Mouse (Mus musculus): Measurements from ENCODE around the gene Spata21. TPM values are rescaled to one million over a fixed set of nuclear protein-coding genes. Genes with fewer than 3 reads are reported as not detected.

Gene Spata21
- 0.19 TPM in 1 of 2 replicates, not detected in the other for polyA plus RNA-seq (2014; fragmentation: Nextera tagmentation; extraction: Ambion mirVana)

DNA sequence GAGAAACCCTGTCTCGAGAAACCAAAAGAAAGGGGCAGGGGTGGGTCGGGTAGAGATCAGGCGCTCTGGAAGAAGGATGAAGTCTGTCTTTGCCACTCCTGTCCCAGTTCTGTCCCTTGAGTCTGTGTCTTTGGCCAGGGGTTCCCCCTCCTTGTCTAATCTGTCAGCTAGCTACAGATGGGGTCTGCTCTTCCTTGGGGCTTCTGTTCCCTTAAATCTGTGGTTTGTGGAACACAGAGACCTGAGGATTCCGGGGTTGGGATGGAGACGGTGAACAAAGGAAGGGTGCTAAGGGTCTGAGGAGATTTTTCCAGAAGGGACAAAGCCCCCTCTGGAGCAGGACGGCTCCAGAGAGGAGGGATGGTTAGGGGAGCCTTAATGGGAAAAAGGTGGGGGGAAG lies at the start of gene Spata21:
TSS of gene Spata21 (plus strand) at position 301 of the 400 bp plus-strand sequence.
- no peak within 1 kb of the TSS for H3K9ac ChIP-seq (ENCODE audit: low read depth, low read length)
- H3K4me1 ChIP-seq (replicated peaks; ENCODE audit: control insufficient read depth, insufficient read depth, low read length), result no peaks in the 10 kb centered on the region; the same call in 1 of the 2 replicates
- H3K4me3 ChIP-seq (ENCODE audit: low read depth, low read length), result no peak within 1 kb of the TSS
- no peak for ATAC-seq (replicated peaks; ENCODE audit: low FRiP score)
- no peak for DNase-seq (ENCODE audit: low spot score)
- no peaks in the 10 kb centered on the region for H3K9me3 ChIP-seq (ENCODE audit: control insufficient read depth, low read length)
- H3K27me3 ChIP-seq (replicated peaks; ENCODE audit: control insufficient read depth, insufficient read depth, low read length), result no peaks in the 10 kb centered on the region
- no peaks in the 10 kb centered on the region for H3K36me3 ChIP-seq (ENCODE audit: control insufficient read depth, insufficient read depth, low read length)
- no peak within 1 kb of the TSS for H3K4me2 ChIP-seq
- no peak within 1 kb of the TSS for H3K27ac ChIP-seq (ENCODE audit: low read depth, low read length)
- WGBS, result 74% methylated on average over 6 of the region's 6 CpGs

DNA sequence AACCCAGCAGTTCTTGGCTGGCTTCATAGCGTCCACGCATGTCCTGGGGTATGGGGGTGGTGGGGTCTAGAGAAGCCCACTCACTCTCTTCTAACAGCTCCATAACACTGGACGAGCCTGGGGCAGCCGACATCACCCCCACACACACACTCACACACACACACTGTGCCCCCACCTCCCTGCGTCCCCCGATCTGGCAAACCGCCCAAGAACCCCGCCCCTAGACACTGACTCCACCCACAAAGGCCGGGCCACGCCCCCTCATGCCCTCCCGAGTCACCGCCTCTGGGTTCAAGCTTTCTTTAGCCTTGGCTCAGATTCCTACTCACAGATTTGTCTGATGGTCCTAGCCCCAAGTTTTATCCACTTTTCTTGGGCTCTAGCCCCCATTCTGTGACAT lies 47.0 kb upstream of the Spata21 start:
- ATAC-seq (replicated peaks; ENCODE audit: low FRiP score) (no peak), DNase-seq (ENCODE audit: low spot score) (no peak)
- Histone ChIP-seq H3K4me2 (peak overlapping the region; percentile 12; the same call in 1 of the 2 replicates), H3K9ac (ENCODE audit: low read depth, low read length) (no peak overlapping the region), H3K27ac (ENCODE audit: low read depth, low read length) (no peak overlapping the region), H3K9me3 (ENCODE audit: control insufficient read depth, low read length) (no peaks in the 10 kb centered on the region), H3K4me3 (ENCODE audit: low read depth, low read length) (no peak overlapping the region), H3K27me3 (replicated peaks; ENCODE audit: control insufficient read depth, insufficient read depth, low read length) (no peaks in the 10 kb centered on the region), H3K4me1 (replicated peaks; ENCODE audit: control insufficient read depth, insufficient read depth, low read length) (0 out of 2 replicates have a peak, but pooled peaks cover 3% of the 10 kb centered on the region), H3K36me3 (ENCODE audit: control insufficient read depth, insufficient read depth, low read length) (0 out of 2 replicates have a peak, but pooled peaks cover 5% of the 10 kb centered on the region)
- 49% methylated on average over 12 of the region's 12 CpGs for WGBS

DNA sequence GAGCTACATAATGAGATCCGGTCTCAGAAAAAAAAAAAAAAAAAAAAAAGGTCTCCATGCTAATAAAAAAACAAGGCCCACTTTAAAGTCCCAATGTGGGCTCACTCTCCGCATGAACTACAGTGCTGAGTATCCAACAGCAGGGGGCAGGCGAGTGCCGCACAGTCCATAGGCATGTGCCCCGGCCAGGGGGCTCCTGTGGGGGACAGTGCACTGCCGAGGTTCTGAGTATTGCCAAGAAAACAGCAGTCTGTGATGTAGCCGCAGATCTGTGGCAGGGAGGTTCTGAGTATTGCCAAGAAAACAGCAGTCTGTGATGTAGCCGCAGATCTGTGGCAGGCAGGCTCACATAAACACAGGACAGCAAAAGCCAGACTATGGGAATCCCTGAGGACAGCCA lies 43.3 kb upstream of the Spata21 start:
- ATAC-seq (replicated peaks; ENCODE audit: low FRiP score), result no peak; the same call in 1 of the 2 replicates
- Histone ChIP-seq H3K4me1 (replicated peaks; ENCODE audit: control insufficient read depth, insufficient read depth, low read length) (peaks cover 7% of the 10 kb centered on the region; the same call in 1 of the 2 replicates), H3K27me3 (replicated peaks; ENCODE audit: control insufficient read depth, insufficient read depth, low read length) (no peaks in the 10 kb centered on the region), H3K4me2 (no peak overlapping the region), H3K9ac (ENCODE audit: low read depth, low read length) (no peak overlapping the region), H3K4me3 (ENCODE audit: low read depth, low read length) (no peak overlapping the region), H3K27ac (ENCODE audit: low read depth, low read length) (no peak overlapping the region), H3K36me3 (ENCODE audit: control insufficient read depth, insufficient read depth, low read length) (no peaks in the 10 kb centered on the region), H3K9me3 (ENCODE audit: control insufficient read depth, low read length) (no peaks in the 10 kb centered on the region)
- DNase-seq (ENCODE audit: low spot score), result peak; percentile 51
- WGBS, result 30% methylated on average over 8 of the region's 8 CpGs

DNA sequence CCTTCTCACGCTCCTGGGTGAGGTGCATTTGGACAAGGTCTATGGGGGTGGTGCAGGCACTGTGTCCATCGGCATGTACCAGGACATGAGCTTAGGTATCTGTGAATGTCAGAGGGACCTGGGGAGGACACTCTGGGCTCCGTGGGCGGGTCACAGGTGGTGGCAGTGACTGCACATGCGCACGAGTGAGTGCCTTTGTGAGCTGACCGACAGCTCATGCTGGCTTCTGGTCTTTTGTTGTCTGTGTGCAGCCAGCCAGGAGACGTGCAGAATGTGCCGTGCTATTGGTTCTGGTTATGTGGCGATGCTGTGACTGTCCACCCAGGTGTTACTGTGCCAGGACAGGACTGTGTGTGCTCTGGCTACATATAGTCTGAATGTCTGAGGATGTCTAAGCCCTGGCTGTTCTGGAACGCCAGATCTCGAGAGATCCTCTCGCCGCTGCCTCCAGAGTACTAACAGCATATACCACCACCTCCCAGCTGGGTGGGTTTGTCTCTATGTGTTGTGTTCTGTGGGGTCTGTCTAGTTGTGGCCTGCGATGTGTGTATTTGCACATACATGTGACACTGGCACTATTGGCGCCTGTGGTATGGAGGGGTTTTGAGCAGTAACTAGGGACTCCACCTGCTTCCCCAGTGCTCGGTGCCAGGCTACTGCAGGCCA lies 39.2 kb upstream of the Spata21 start:
- Histone ChIP-seq H3K36me3 (ENCODE audit: control insufficient read depth, insufficient read depth, low read length) (no peaks in the 10 kb centered on the region), H3K27ac (ENCODE audit: low read depth, low read length) (no peak overlapping the region), H3K9ac (ENCODE audit: low read depth, low read length) (no peak overlapping the region)

DNA sequence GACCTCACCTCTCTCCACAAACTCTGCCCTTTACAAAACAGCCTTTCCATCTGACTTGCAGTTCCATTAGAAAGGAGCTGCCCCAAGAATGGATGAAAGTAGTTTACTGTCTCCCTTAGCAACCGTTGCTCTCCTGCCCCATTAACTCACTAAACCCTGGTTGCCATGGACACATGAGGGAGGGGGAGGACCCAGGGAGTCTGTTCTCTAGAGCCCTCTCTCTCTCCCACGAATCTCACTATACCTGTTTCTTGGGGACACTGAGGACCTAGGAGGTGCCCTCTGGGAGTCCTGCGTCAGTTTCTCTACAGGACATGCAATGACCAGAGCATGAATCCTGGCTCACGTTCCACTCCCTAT lies 38.7 kb upstream of the Spata21 start:
- H3K36me3 ChIP-seq (ENCODE audit: control insufficient read depth, insufficient read depth, low read length), result no peaks in the 10 kb centered on the region
- peaks cover 11% of the 10 kb centered on the region for H3K4me1 ChIP-seq (replicated peaks; ENCODE audit: control insufficient read depth, insufficient read depth, low read length)
- H3K9me3 ChIP-seq (ENCODE audit: control insufficient read depth, low read length), result no peaks in the 10 kb centered on the region
- H3K27me3 ChIP-seq (replicated peaks; ENCODE audit: control insufficient read depth, insufficient read depth, low read length), result no peaks in the 10 kb centered on the region
- no peak overlapping the region for H3K4me3 ChIP-seq (ENCODE audit: low read depth, low read length)
- no peak overlapping the region for H3K4me2 ChIP-seq
- H3K27ac ChIP-seq (ENCODE audit: low read depth, low read length), result no peak overlapping the region
- H3K9ac ChIP-seq (ENCODE audit: low read depth, low read length), result no peak overlapping the region
- DNase-seq (ENCODE audit: low spot score) (no peak), ATAC-seq (replicated peaks; ENCODE audit: low FRiP score) (no peak)
- WGBS, result 58% methylated on average over 4 of the region's 4 CpGs

More for the DNA sequence above, 39.2 kb upstream of the Spata21 start:
- no peak for ATAC-seq (replicated peaks; ENCODE audit: low FRiP score)
- 87% methylated on average over 17 of the region's 17 CpGs for WGBS
- Histone ChIP-seq H3K4me3 (ENCODE audit: low read depth, low read length) (no peak overlapping the region), H3K4me1 (replicated peaks; ENCODE audit: control insufficient read depth, insufficient read depth, low read length) (peaks cover 10% of the 10 kb centered on the region), H3K9me3 (ENCODE audit: control insufficient read depth, low read length) (no peaks in the 10 kb centered on the region), H3K4me2 (no peak overlapping the region), H3K27me3 (replicated peaks; ENCODE audit: control insufficient read depth, insufficient read depth, low read length) (no peaks in the 10 kb centered on the region)
- no peak for DNase-seq (ENCODE audit: low spot score)

DNA sequence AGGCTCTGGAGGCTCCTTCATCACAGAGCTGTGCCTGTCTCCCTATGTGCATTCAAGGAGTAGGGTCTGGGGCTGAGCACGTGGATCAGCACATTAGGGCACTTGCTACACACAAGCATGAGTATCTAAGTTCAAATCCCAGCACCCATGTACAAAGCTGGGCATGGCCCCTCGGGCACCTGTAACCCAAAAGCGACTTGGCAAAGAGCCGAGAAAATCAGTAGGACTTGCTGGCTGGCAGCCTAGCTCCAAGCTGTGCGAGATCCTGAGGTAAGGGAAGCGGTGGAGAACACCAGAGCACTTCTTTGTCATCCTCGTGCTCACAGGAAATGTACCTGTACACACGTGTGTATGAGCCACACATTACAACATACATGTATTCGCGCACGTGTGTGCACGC lies 35.7 kb upstream of the Spata21 start:
- no peaks in the 10 kb centered on the region for H3K9me3 ChIP-seq (ENCODE audit: control insufficient read depth, low read length)
- no peak overlapping the region for H3K9ac ChIP-seq (ENCODE audit: low read depth, low read length)
- H3K36me3 ChIP-seq (ENCODE audit: control insufficient read depth, insufficient read depth, low read length), result no peaks in the 10 kb centered on the region
- H3K27ac ChIP-seq (ENCODE audit: low read depth, low read length), result no peak overlapping the region
- no peak overlapping the region for H3K4me2 ChIP-seq
- H3K27me3 ChIP-seq (replicated peaks; ENCODE audit: control insufficient read depth, insufficient read depth, low read length), result no peaks in the 10 kb centered on the region
- no peak for ATAC-seq (replicated peaks; ENCODE audit: low FRiP score)
- WGBS, result 87% methylated on average over 12 of the region's 12 CpGs
- H3K4me3 ChIP-seq (ENCODE audit: low read depth, low read length), result no peak overlapping the region
- DNase-seq (ENCODE audit: low spot score), result no peak
- peaks cover 7% of the 10 kb centered on the region; the same call in 1 of the 2 replicates for H3K4me1 ChIP-seq (replicated peaks; ENCODE audit: control insufficient read depth, insufficient read depth, low read length)

DNA sequence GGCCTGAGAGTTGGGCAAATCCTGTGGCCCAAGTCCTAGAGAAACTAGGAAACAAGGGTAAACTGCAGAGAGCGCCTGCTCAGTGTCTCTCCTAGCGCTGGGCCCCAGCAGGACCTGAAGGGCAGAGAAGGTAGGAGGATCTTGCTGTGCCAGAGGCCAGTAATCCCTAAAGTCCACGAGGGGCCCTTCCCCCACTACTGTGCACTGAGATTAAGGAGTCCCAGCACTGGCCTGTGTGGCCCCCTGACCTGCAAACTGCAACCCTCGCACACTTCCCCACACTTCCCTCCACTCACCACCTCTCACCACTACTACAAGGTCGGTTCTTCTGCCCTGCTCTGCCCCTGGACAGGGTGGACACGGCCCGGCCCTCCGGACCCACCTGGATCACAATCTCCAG lies 35.0 kb upstream of the Spata21 start:
- H3K9me3 ChIP-seq (ENCODE audit: control insufficient read depth, low read length), result no peaks in the 10 kb centered on the region
- no peak overlapping the region for H3K27ac ChIP-seq (ENCODE audit: low read depth, low read length)
- peaks cover 7% of the 10 kb centered on the region; the same call in 1 of the 2 replicates for H3K4me1 ChIP-seq (replicated peaks; ENCODE audit: control insufficient read depth, insufficient read depth, low read length)
- H3K4me3 ChIP-seq (ENCODE audit: low read depth, low read length), result no peak overlapping the region
- no peak overlapping the region for H3K4me2 ChIP-seq
- 56% methylated on average over 8 of the region's 8 CpGs for WGBS
- H3K36me3 ChIP-seq (ENCODE audit: control insufficient read depth, insufficient read depth, low read length), result no peaks in the 10 kb centered on the region
- DNase-seq (ENCODE audit: low spot score) (no peak), ATAC-seq (replicated peaks; ENCODE audit: low FRiP score) (no peak)
- no peaks in the 10 kb centered on the region for H3K27me3 ChIP-seq (replicated peaks; ENCODE audit: control insufficient read depth, insufficient read depth, low read length)
- H3K9ac ChIP-seq (ENCODE audit: low read depth, low read length), result no peak overlapping the region

DNA sequence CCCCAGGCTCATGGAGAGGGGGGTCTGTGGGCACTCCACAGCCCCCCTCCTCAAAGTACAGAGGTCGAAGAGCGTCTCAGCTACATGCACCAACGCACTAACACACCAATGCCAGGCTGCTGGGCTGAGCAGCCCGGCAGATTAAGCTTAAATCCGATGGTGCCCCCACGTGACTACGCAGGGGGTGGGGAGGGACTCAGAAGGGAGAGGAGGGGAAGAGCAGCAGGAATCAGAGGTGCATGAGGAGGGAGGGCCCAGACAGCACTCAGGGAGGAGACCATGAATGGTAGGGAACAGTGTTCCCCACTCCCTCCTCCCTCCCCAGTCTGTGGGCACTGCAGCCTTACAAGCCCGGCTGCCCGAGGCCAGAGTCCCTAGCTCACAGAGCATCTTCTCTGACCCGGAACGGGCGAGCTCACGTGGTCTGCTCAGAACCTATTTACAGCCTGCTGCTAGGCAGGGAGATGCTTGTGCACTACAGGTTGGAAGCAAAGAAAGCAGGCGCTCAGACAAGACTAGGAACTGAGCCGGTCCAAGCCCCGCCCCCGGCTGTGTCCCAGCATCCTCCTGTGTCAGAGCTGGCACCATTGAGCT lies 34.5 kb upstream of the Spata21 start:
- Histone ChIP-seq H3K36me3 (ENCODE audit: control insufficient read depth, insufficient read depth, low read length) (no peaks in the 10 kb centered on the region), H3K9ac (ENCODE audit: low read depth, low read length) (no peak overlapping the region)

DNA sequence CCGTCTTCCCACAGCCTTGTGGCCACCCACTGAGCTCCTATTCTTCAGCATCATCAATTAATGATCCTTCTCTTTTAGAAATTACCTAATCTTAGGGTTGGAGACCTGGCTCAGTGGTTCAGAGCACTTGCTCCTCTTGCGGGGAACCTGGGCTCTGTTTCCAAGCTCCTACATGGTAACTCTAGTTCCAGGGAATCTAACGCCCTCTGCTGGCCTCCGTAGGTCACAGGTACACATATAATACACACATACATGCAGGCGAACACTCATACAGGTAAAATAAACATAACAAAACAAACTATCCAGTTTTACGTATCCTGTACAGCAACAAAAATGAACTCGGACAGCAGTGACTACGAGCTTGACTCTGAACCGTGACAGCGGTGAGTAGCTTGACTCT lies 31.2 kb upstream of the Spata21 start:
- WGBS, result 94% methylated on average over 10 of the region's 10 CpGs
- Histone ChIP-seq H3K9me3 (ENCODE audit: control insufficient read depth, low read length) (no peaks in the 10 kb centered on the region), H3K4me2 (no peak overlapping the region), H3K27ac (ENCODE audit: low read depth, low read length) (no peak overlapping the region), H3K36me3 (ENCODE audit: control insufficient read depth, insufficient read depth, low read length) (no peaks in the 10 kb centered on the region), H3K9ac (ENCODE audit: low read depth, low read length) (no peak overlapping the region), H3K4me1 (replicated peaks; ENCODE audit: control insufficient read depth, insufficient read depth, low read length) (peaks cover 7% of the 10 kb centered on the region), H3K4me3 (ENCODE audit: low read depth, low read length) (no peak overlapping the region), H3K27me3 (replicated peaks; ENCODE audit: control insufficient read depth, insufficient read depth, low read length) (no peaks in the 10 kb centered on the region)
- no peak for ATAC-seq (replicated peaks; ENCODE audit: low FRiP score)
- no peak for DNase-seq (ENCODE audit: low spot score)

More for the DNA sequence above, 34.5 kb upstream of the Spata21 start:
- 51% methylated on average over 17 of the region's 17 CpGs for WGBS
- Histone ChIP-seq H3K9me3 (ENCODE audit: control insufficient read depth, low read length) (no peaks in the 10 kb centered on the region), H3K4me2 (no peak overlapping the region), H3K27ac (ENCODE audit: low read depth, low read length) (no peak overlapping the region), H3K27me3 (replicated peaks; ENCODE audit: control insufficient read depth, insufficient read depth, low read length) (no peaks in the 10 kb centered on the region), H3K4me1 (replicated peaks; ENCODE audit: control insufficient read depth, insufficient read depth, low read length) (peaks cover 7% of the 10 kb centered on the region; the same call in 1 of the 2 replicates), H3K4me3 (ENCODE audit: low read depth, low read length) (no peak overlapping the region)
- DNase-seq (ENCODE audit: low spot score) (no peak), ATAC-seq (replicated peaks; ENCODE audit: low FRiP score) (no peak)
